Mouse (Mus musculus) liver, embryonic 15.5 days (tissue): ENCODE results near the gene Tefm. TPM values are rescaled to one million over a fixed set of nuclear protein-coding genes. Genes with fewer than 3 reads are reported as not detected.
"Not testable (repeated sequence)": the region's sequence is repeated elsewhere in the genome, so short reads cannot be mapped to it uniquely, and the experiment has no call there.

ENCODE experiments used
- ATAC-seq: fragments of 200-750 bp; cut with Nextera tagmentation; 2 replicates; pipeline ENCODE4 v1.8.0; 2017; ENCODE audit warnings: moderate number of reproducible peaks, mild to moderate bottlenecking, moderate library complexity; ENCODE audit not compliant: insufficient read depth
- H3K27ac ChIP-seq: fragments of 300-500 bp; sonication (generic); replicated peaks from 2 replicates; pipeline ENCODE4 v1.5.1; 2015; ENCODE audit warnings: mild to moderate bottlenecking, inconsistent platforms
- H3K27me3 ChIP-seq: fragments of 300-500 bp; sonication (generic); 2 replicates; pipeline ENCODE4 v1.6.1; 2015; ENCODE audit warnings: mild to moderate bottlenecking, inconsistent platforms
- H3K36me3 ChIP-seq: fragments of 300-500 bp; sonication (generic); replicated peaks from 2 replicates; pipeline ENCODE4 v1.6.1; 2015; ENCODE audit warnings: moderate library complexity, mild to moderate bottlenecking, inconsistent platforms
- H3K4me1 ChIP-seq: fragments of 300-500 bp; sonication (generic); replicated peaks from 2 replicates; pipeline ENCODE4 v1.6.1; 2015; ENCODE audit warnings: inconsistent platforms
- H3K4me2 ChIP-seq: fragments of 300-500 bp; sonication (generic); 2 replicates; pipeline ENCODE4 v1.6.1; 2015; ENCODE audit warnings: moderate library complexity, mild to moderate bottlenecking, inconsistent platforms
- H3K4me3 ChIP-seq: fragments of 300-500 bp; sonication (generic); replicated peaks from 2 replicates; pipeline ENCODE4 v1.5.1; 2015; ENCODE audit warnings: mild to moderate bottlenecking, inconsistent platforms
- H3K9ac ChIP-seq: fragments of 300-500 bp; sonication (generic); 2 replicates; pipeline ENCODE4 v1.6.1; 2015; ENCODE audit warnings: moderate library complexity, mild to moderate bottlenecking, inconsistent platforms
- H3K9me3 ChIP-seq: fragments of 300-500 bp; sonication (generic); replicated peaks from 2 replicates; pipeline ENCODE4 v1.6.1; 2016; ENCODE audit warnings: inconsistent platforms
- WGBS: fragments of 180-500 bp; shearing (Covaris S2); methylation state at CpG from one replicate; pipeline ENCODE4 v1.1.7; 2015; ENCODE audit warnings: mixed read lengths; ENCODE audit not compliant: insufficient replicate concordance; 5-methylcytosine and 5-hydroxymethylcytosine counted together
- polyA plus RNA-seq: library from polyadenylated mRNA; unstranded; fragments of >200 nt; fragmentation: Nextera tagmentation; extraction: Ambion mirVana; gene quantifications from 2 replicates; pipeline ENCODE4 v1.2.1, GENCODE M21; 2015

Gene Tefm
- polyA plus RNA-seq, 1 experiment from 2014 or later, result 12.2 TPM

DNA sequence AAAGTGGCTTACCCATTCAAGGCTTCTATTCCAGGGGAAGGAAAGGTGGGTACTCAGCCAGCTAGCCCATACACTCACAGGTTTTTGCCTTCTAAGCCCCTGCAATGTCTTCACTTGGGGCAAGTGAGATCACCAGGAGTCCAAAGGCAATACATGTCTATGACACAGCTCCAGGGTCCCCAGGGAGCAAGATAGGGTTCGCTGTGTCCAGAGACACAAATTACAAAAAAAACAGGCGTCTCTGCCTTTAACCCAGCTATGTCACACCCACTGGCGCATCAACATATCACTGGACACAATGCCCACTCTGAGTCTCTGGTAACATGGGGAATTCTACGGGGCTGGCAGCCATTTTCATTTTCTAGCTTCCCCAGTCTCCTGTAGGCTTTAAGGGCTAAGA, 14.0 kb upstream of the Tefm start:
- Histone ChIP-seq H3K4me2 (no peak overlapping the region), H3K9me3 (no peaks in the 10 kb centered on the region), H3K9ac (no peak overlapping the region), H3K27ac (no peak overlapping the region), H3K27me3 (peaks cover 34% of the 10 kb centered on the region), H3K36me3 (no peaks in the 10 kb centered on the region), H3K4me1 (peaks cover 17% of the 10 kb centered on the region), H3K4me3 (no peak overlapping the region)
- no peak for ATAC-seq
- WGBS, result 69% methylated on average over 4 of the region's 4 CpGs

DNA sequence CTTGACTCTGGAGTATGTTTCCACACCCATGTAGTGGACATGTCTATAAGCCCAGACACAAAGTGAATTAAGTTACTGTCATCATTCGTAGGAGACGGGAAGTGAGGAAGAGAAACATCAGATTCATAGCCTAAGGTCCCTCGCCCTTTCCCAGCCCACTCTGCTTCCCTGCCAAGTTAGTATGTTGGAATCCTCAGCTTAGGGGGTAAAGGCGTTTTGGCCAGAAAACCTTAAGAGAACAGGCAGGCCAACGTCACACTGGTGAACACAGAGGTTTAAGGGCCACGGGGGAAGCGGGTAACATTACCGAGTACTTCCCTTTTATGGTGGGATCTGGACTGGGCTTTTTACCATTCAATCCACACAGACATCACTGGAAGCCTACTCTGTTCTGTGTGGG, 13.6 kb upstream of the Tefm start:
- Histone ChIP-seq H3K27ac (no peak overlapping the region), H3K36me3 (no peaks in the 10 kb centered on the region), H3K9ac (no peak overlapping the region), H3K4me2 (no peak overlapping the region), H3K4me3 (no peak overlapping the region), H3K27me3 (peaks cover 34% of the 10 kb centered on the region), H3K4me1 (peaks cover 17% of the 10 kb centered on the region), H3K9me3 (no peaks in the 10 kb centered on the region)
- no peak for ATAC-seq
- WGBS, result 63% methylated on average over 8 of the region's 8 CpGs

DNA sequence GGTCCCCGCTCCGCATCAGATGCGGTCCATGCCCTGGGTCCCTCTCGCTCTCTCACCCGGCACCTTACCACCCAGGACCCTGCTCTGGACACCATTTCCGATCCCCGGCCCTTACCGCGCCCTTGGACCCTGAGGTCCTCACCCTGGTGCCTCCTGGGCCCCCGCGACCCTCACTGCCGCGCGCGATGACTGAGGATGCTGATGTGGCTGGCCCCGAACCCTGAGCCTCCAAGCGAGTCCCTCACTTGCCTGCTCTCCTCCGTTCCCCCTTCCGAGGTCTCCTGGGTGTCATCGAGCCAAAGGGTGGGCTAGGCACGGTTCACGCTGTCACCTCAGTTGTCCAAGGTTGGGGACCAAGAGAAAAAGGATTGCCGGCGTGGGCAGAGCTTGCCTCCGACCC, 12.5 kb upstream of the Tefm start:
- H3K27me3 ChIP-seq, result peaks cover 34% of the 10 kb centered on the region
- no peaks in the 10 kb centered on the region for H3K9me3 ChIP-seq
- H3K4me1 ChIP-seq, result peaks cover 17% of the 10 kb centered on the region
- 0 out of 2 replicates have a peak overlapping the region, but pooled peaks have one; percentile 3 for H3K27ac ChIP-seq
- H3K4me2 ChIP-seq, result peak overlapping the region; percentile 84
- peak overlapping the region; percentile 55; the same call in 1 of the 2 replicates for H3K9ac ChIP-seq
- H3K36me3 ChIP-seq, result no peaks in the 10 kb centered on the region
- WGBS, result 32% methylated on average over 25 of the region's 25 CpGs
- no peak for ATAC-seq
- H3K4me3 ChIP-seq, result peak overlapping the region; percentile 68

DNA sequence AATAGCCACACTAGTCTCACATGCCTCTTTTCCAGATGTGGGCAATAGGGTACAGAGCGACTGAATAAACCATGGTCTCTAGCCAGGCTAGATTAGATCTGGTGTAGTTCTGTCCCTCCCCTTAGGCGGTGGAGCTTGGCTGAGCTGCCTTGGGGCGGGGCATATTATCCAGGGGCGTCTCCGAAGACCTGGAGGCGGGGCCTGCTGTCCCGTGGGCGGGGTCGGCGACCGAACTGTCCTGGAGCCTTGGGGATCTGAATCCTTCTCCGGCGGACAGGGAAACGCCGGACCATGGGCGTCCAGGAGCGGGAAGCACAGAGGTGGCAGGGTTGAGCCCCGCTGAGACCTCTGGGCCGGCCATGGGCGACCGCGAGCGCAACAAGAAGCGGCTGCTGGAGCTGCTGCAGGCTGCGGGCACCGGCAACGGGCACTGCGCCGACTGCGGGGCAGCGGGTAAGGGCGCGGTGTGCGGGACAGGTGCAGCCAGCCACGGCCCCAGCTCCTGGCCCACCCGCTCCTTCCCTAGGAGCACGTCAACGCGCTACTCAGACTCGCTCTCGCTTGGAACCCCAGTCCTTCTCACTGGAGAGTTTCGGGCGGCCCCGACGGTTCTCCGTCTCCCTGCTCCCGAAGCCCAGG, 12.0 kb upstream of the Tefm start, which contains the start of gene Adap2:
Adap2 (plus strand) TSS at position 249 of the 639 bp plus-strand sequence.
- peak; percentile 88 for ATAC-seq
- Histone ChIP-seq H3K27me3 (peaks cover 34% of the 10 kb centered on the region), H3K4me2 (peak within 1 kb of the TSS; percentile 84), H3K4me3 (peak within 1 kb of the TSS; percentile 68), H3K4me1 (peaks cover 17% of the 10 kb centered on the region), H3K36me3 (no peaks in the 10 kb centered on the region), H3K27ac (0 out of 2 replicates have a peak within 1 kb of the TSS, but pooled peaks have one; percentile 3), H3K9ac (peak within 1 kb of the TSS; percentile 55; the same call in 1 of the 2 replicates), H3K9me3 (no peaks in the 10 kb centered on the region)
- 2% methylated on average over 47 of the region's 47 CpGs for WGBS

DNA sequence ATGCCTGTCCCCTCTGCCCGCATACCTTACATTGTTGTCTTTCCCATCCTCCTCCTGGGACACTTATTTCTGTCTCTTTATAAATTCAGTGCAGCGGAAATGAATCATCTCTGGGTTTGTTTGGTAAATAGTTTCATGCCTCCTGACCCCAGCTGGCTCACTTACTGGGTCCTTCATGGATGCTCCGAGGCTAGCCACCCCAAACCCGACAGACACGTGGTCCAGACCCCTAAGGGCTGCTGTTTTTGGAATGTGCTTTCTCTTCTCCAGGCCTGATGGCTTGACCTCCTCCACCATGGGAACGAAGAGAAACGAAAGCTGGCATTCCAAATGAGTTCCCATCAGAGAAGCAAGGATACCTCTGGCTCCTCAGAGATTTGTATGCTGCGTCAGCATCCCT, 10.4 kb upstream of the Tefm start:
- Histone ChIP-seq H3K9ac (no peak overlapping the region), H3K4me3 (no peak overlapping the region), H3K27ac (no peak overlapping the region), H3K4me2 (no peak overlapping the region), H3K9me3 (no peaks in the 10 kb centered on the region), H3K36me3 (no peaks in the 10 kb centered on the region), H3K4me1 (peaks cover 17% of the 10 kb centered on the region), H3K27me3 (peaks cover 31% of the 10 kb centered on the region)
- no peak for ATAC-seq
- WGBS, result 63% methylated on average over 8 of the region's 8 CpGs

DNA sequence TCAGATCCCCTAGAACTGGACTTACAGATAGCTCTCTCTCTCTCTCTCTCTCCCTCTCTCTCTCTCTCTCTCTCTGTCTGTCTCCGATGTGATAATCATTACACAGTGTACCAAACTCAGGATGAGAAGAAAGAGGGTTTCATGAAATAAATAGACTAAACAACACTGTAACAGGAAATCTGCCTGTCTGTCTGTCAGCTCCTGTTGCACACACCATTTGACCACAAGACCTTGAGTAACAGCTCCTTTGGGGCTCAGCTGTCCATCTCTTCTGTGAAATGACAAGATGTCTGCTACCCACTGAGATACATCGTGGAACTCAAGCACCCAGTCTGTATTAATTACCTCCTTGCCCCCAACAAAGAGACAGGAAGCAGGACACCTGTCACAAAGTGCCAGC, 9.6 kb upstream of the Tefm start:
- Histone ChIP-seq H3K27me3 (peaks cover 30% of the 10 kb centered on the region), H3K36me3 (no peaks in the 10 kb centered on the region), H3K27ac (no peak overlapping the region), H3K4me2 (no peak overlapping the region), H3K9ac (no peak overlapping the region), H3K9me3 (no peaks in the 10 kb centered on the region), H3K4me3 (no peak overlapping the region), H3K4me1 (peaks cover 23% of the 10 kb centered on the region)
- 17% methylated on average over 2 of the region's 2 CpGs for WGBS
- no peak for ATAC-seq

DNA sequence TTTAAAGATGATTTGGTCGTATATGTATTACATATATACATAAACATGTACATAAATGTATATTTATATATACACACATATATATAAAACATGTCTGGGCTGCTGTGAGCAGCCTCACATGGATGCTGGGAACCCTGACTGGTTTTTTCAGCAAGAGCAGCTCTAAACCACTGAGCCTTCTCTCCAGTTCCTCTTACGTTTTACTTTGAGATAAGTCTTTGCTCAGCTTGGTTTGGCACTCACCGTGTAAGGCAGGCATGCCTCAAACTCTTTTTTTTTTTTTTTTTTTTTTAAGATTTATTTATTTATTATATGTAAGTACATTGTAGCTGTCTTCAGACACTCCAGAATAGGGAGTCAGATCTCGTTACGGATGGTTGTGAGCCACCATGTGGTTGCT, 8.6 kb upstream of the Tefm start:
- no peak overlapping the region for H3K4me2 ChIP-seq
- H3K9ac ChIP-seq, result no peak overlapping the region
- H3K9me3 ChIP-seq, result no peaks in the 10 kb centered on the region
- H3K4me1 ChIP-seq, result peaks cover 30% of the 10 kb centered on the region
- no peaks in the 10 kb centered on the region for H3K36me3 ChIP-seq
- WGBS, result 37% methylated on average over 5 of the region's 5 CpGs
- no peak overlapping the region for H3K4me3 ChIP-seq
- no peak overlapping the region for H3K27ac ChIP-seq
- peaks cover 20% of the 10 kb centered on the region for H3K27me3 ChIP-seq
- ATAC-seq, result no peak

DNA sequence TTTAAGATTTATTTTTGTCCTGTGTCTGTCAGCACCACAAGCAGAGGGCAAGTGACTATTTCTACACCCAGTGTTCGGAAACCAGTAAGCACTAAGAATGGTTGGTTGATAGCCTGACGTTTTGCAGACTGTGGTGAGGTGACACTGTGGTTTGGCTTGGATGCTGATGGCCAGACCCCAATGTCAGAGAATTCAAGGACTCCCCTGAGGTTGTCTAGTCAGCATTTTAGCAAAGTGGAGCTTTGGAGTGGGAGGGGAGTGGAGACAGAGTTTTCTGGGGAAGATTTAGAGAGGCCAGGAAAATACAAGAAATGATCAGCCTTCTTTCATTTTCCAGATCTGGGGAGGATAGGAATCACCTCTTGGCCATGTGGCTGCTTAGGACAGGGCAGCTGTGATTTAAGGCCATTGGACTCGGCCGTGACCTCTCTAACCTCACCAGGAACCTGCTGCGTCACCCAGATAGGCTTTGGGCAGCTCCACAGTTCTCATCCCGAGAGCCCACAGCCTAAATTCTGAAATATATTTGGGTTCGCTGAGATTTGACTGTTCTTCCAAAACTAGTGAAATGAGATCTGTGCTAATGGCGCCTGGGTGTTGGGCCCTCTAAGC, 7.5 kb upstream of the Tefm start:
- no peaks in the 10 kb centered on the region for H3K36me3 ChIP-seq
- no peak overlapping the region for H3K27ac ChIP-seq
- H3K27me3 ChIP-seq, result peaks cover 9% of the 10 kb centered on the region
- WGBS, result 63% methylated on average over 8 of the region's 8 CpGs
- no peak overlapping the region for H3K4me3 ChIP-seq
- H3K9me3 ChIP-seq, result no peaks in the 10 kb centered on the region
- peaks cover 33% of the 10 kb centered on the region for H3K4me1 ChIP-seq
- no peak for ATAC-seq
- H3K9ac ChIP-seq, result no peak overlapping the region
- no peak overlapping the region for H3K4me2 ChIP-seq

DNA sequence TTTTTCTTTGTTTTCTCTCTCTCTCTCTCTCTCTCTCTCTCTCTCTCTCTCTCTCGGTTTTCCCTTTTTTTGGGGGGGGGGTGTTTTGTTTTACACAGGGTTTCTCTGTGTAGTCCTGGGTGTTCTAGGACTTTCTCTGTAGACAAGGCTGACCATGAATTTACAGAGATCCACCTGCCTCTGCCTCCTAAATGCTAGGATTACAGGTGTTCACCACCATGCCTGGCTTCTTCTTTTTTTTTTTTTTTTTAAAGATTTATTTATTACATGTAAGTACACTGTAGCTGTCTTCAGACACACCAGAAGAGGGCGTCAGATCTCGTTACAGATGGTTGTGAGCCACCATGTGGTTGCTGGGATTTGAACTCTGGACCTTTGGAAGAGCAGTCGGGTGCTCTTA, 7.0 kb upstream of the Tefm start:
- not testable (repeated sequence) for H3K9ac ChIP-seq, H3K36me3 ChIP-seq, H3K27me3 ChIP-seq, H3K9me3 ChIP-seq, H3K27ac ChIP-seq, H3K4me3 ChIP-seq, ATAC-seq, H3K4me2 ChIP-seq
- WGBS, result 39% methylated on average over 2 of the region's 4 CpGs
- peaks cover 27% of the 10 kb centered on the region for H3K4me1 ChIP-seq

DNA sequence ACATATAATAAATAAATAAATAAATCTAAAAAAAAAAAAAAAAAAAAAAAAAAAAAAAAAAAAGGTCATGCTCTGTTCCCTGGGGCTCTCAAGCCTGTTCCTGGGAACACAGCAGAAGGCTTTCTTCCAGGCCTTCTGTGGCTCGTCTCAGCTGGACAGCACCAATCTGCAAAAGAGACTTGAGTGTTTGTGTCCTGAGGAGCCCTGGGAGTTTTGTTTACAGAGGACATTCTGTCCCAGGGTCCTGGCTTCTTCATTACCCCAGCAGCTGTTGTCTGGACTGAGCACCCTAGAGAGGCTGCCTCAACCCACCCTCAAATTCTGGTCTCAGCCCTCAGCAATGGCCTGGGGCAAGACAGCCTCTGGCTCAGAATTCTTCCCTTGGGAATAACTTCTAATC, 6.3 kb upstream of the Tefm start:
- H3K27ac ChIP-seq, result no peak overlapping the region
- no peaks in the 10 kb centered on the region for H3K27me3 ChIP-seq
- H3K36me3 ChIP-seq, result no peaks in the 10 kb centered on the region
- no peak overlapping the region for H3K9ac ChIP-seq
- no peaks in the 10 kb centered on the region for H3K9me3 ChIP-seq
- H3K4me2 ChIP-seq, result no peak overlapping the region
- no peak for ATAC-seq
- H3K4me3 ChIP-seq, result no peak overlapping the region
- H3K4me1 ChIP-seq, result peaks cover 21% of the 10 kb centered on the region
- 77% methylated on average over 1 of the region's 1 CpGs for WGBS

DNA sequence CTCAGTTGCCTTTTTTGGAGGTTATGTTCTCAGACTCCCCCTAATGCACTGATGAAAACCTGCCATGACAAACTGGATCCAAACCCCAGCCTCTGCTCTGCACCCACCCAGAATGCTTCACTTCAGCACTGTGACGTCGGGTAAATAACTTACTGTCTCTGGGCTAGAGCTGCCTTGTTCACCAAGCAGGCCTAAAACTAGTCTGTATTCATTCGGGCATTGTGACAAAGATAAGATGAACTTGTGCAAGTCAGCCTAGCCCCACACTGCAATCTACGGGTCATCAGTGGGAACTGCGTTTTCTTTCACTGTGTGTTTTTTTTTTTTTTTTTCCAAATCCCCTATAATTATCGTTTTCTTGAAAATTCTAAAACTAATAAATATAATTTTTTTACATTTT, 5.8 kb upstream of the Tefm start:
- H3K4me2 ChIP-seq, result no peak overlapping the region
- H3K27me3 ChIP-seq, result no peaks in the 10 kb centered on the region
- ATAC-seq, result no peak
- no peak overlapping the region for H3K27ac ChIP-seq
- H3K4me3 ChIP-seq, result no peak overlapping the region
- H3K4me1 ChIP-seq, result peaks cover 25% of the 10 kb centered on the region
- no peaks in the 10 kb centered on the region for H3K36me3 ChIP-seq
- no peak overlapping the region for H3K9ac ChIP-seq
- 33% methylated on average over 6 of the region's 6 CpGs for WGBS
- no peaks in the 10 kb centered on the region for H3K9me3 ChIP-seq
